Mouse (Mus musculus): ENCODE measurements around the gene Pkn1. TPM values are rescaled to one million over a fixed set of nuclear protein-coding genes. Genes with fewer than 3 reads are reported as not detected.

The Pkn1 gene
- total RNA-seq (2023): 100 to 1,000 TPM; 320 to 338 TPM

GRCm38 (mm10) chr8:83698661-83699453, at the start of gene Pkn1:
Pkn1 (minus strand) TSS chr8:83699179.

GRCm38 (mm10) chr8:83740976-83741741, 42.2 kb upstream of the Pkn1 start, which contains the start of gene Adgre5:
Adgre5 (minus strand) TSS chr8:83741326.

GRCm38 (mm10) chr8:83715031-83715690, 16.2 kb upstream of the Pkn1 start, which contains the start of gene Ddx39:
Ddx39 (plus strand) TSS chr8:83715177.

GRCm38 (mm10) chr8:83665969-83666865, 32.8 kb downstream of the Pkn1 start, which contains the start of gene Ptger1:
Ptger1 (plus strand) TSS chr8:83666678.

GRCm38 (mm10) chr8:83652030-83652743, 46.8 kb downstream of the Pkn1 start, which contains the start of gene Gipc1:
Gipc1 (plus strand) TSS chr8:83652677.

Other genes with a start within 250 kb of the Pkn1 start
- 10 to 100 TPM; 21.4 to 23.6 TPM for gene Scoc, start 240.8 kb downstream of the Pkn1 start, total RNA-seq (2023)
- not detected for gene Olfr370, start 163.4 kb downstream of the Pkn1 start, total RNA-seq (2023)
- 10 to 100 TPM; 90.5 to 93.6 TPM for gene Ndufb7, start 132.5 kb downstream of the Pkn1 start, total RNA-seq (2023)
- gene Tecr, start 91.2 kb downstream of the Pkn1 start, total RNA-seq (2023): 100 to 1,000 TPM; 229 to 256 TPM
- gene Dnajb1, start 91.0 kb downstream of the Pkn1 start, total RNA-seq (2023): 10 to 100 TPM; 75.3 to 95.6 TPM
- 10 to 100 TPM; 25.8 to 26.3 TPM for gene Gipc1, start 46.5 kb downstream of the Pkn1 start, total RNA-seq (2023)
- gene Ptger1, start 32.5 kb downstream of the Pkn1 start, total RNA-seq (2023): 1 to 10 TPM in 1 of 2 experiments, under 1 TPM in 1; 0.56 to 1.3 TPM
- gene Ddx39, start 16.0 kb upstream of the Pkn1 start, total RNA-seq (2023): 10 to 100 TPM; 79.1 to 79.5 TPM
- 100 to 1,000 TPM; 441 to 537 TPM for gene Adgre5, start 42.1 kb upstream of the Pkn1 start, total RNA-seq (2023)
- 10 to 100 TPM; 68.1 to 74.6 TPM for gene Adgrl1, start 200.9 kb upstream of the Pkn1 start, total RNA-seq (2023)